Mouse (Mus musculus) limb, embryonic 12.5 days (tissue): ENCODE data around the gene Tnnt3. TPM values are rescaled to one million over a fixed set of nuclear protein-coding genes. Genes with fewer than 3 reads are reported as not detected.

Experiments
- ATAC-seq: fragments of 200-750 bp; cut with Nextera tagmentation; 2 replicates; pipeline ENCODE4 v1.8.0; 2017; ENCODE audit warnings: low read depth, moderate TSS enrichment; ENCODE audit not compliant: insufficient number of reproducible peaks, insufficient read depth, low FRiP score, low TSS enrichment
- H3K27ac ChIP-seq: fragments of 300-500 bp; sonication (generic); 2 replicates; pipeline ENCODE4 v1.5.1; 2016; ENCODE audit warnings: mild to moderate bottlenecking, moderate library complexity
- H3K27me3 ChIP-seq: fragments of 300-500 bp; sonication (generic); 2 replicates; pipeline ENCODE4 v1.6.1; 2016; ENCODE audit warnings: mild to moderate bottlenecking, moderate library complexity
- H3K36me3 ChIP-seq: fragments of 300-500 bp; sonication (generic); 2 replicates; pipeline ENCODE4 v1.6.1; 2016; ENCODE audit warnings: mild to moderate bottlenecking, moderate library complexity
- H3K4me1 ChIP-seq: fragments of 300-500 bp; sonication (generic); replicated peaks from 2 replicates; pipeline ENCODE4 v1.6.1; 2016
- H3K4me2 ChIP-seq: fragments of 300-500 bp; sonication (generic); 2 replicates; pipeline ENCODE4 v1.6.1; 2016; ENCODE audit warnings: mild to moderate bottlenecking, moderate library complexity
- H3K4me3 ChIP-seq: fragments of 300-500 bp; sonication (generic); replicated peaks from 2 replicates; pipeline ENCODE4 v1.5.1; 2016; ENCODE audit warnings: mild to moderate bottlenecking
- H3K9ac ChIP-seq: fragments of 300-500 bp; sonication (generic); replicated peaks from 2 replicates; pipeline ENCODE4 v1.6.1; 2016; ENCODE audit warnings: mild to moderate bottlenecking, moderate library complexity
- H3K9me3 ChIP-seq: fragments of 300-500 bp; sonication (generic); 2 replicates; pipeline ENCODE4 v1.6.1; 2016; ENCODE audit warnings: mild to moderate bottlenecking, moderate library complexity
- WGBS: fragments of 180-500 bp; shearing (Covaris S2); methylation state at CpG from one replicate; pipeline ENCODE4 v1.1.7; 2016; 5-methylcytosine and 5-hydroxymethylcytosine counted together
- polyA plus RNA-seq: library from polyadenylated mRNA; unstranded; fragments of >200 nt; fragmentation: Nextera tagmentation; extraction: Ambion mirVana; gene quantifications from 2 replicates; pipeline ENCODE4 v1.2.1, GENCODE M21; 2016

Tnnt3 gene
- polyA plus RNA-seq, 1 experiment from 2014 or later, result 14.3 TPM

DNA sequence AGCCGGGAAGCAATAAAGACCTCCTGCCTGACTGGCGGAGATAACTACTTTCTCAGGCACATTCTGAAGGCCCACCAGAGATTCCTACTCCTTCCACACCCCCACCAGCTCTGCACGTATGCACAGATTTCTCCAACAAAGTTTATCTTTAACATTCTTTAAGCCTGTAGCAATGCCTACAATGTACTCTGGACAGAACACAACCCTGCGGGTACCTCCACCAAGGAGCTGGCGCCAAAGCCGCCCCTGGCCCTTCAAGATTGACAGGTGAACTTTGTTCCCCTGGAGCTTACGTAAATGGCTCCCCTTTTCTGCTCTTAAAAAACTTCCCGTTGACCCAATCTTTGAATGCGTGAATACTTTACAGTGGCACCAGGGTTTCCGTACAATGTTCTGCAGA lies 30.7 kb downstream of the Tnnt3 start:
- no peak overlapping the region for H3K4me2 ChIP-seq
- H3K4me1 ChIP-seq, result peaks cover 76% of the 10 kb centered on the region
- H3K9ac ChIP-seq, result no peak overlapping the region
- peak overlapping the region; percentile 41; the same call in 1 of the 2 replicates for H3K27ac ChIP-seq
- no peak for ATAC-seq
- H3K4me3 ChIP-seq, result no peak overlapping the region
- no peaks in the 10 kb centered on the region for H3K36me3 ChIP-seq
- no peaks in the 10 kb centered on the region for H3K9me3 ChIP-seq
- no peaks in the 10 kb centered on the region for H3K27me3 ChIP-seq
- 59% methylated on average over 10 of the region's 10 CpGs for WGBS

DNA sequence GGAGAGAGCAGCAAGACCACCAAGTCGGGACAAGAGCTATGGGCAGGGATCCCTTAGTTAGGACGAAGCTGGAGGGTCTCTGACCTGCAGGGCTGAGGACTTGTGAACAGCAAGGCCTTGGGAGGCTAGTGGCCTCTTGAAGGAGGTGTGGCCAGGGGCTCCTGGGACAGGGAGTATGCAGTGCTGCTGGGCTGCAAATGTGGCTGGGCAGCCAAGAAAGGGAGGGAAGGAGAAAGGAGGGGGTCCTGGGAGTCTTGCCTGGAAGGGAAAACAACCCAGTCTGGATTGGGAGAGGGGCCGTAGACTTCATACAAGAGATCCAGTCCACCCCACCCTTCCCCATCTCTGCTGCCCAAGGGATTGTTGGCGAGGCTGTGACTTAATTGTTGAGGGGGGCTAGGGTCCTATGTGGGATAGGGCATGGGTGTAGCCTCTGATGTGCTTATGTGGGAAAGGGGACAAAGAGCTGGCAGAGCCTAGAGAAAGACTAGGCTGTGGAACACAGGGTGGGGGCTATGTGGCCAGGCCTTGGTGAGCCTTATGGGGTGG lies 33.4 kb downstream of the Tnnt3 start:
- peak overlapping the region; percentile 97 for H3K27ac ChIP-seq
- H3K9me3 ChIP-seq, result no peaks in the 10 kb centered on the region
- H3K4me3 ChIP-seq, result no peak overlapping the region
- H3K27me3 ChIP-seq, result no peaks in the 10 kb centered on the region
- peaks cover 69% of the 10 kb centered on the region for H3K4me1 ChIP-seq
- 70% methylated on average over 4 of the region's 4 CpGs for WGBS
- peak overlapping the region; percentile 67 for H3K4me2 ChIP-seq
- ATAC-seq, result 0 out of 2 replicates have a peak, but pooled peaks have one; percentile 3
- 0 out of 2 replicates have a peak overlapping the region, but pooled peaks have one; percentile 76 for H3K9ac ChIP-seq
- peaks cover 11% of the 10 kb centered on the region; the same call in 1 of the 2 replicates for H3K36me3 ChIP-seq

DNA sequence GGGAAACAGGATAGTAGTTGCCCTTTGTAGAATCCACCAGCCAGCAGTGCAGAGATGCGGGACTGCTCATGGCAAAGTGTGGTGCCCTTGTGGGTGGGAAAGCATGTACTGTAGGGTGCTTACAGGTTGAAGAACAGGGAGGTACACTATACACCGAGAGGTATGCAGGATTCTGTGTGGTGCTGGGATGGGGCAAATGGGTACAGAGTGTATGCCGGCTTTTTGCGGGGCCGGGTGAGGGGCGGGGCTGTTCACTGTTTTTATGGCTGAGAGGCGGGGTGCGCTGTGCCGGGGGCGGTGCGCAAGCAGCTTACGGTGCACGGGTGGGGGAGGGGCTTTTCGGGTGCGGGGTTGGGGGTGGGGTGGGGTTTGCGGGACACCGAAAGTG lies 34.0 kb downstream of the Tnnt3 start, which contains the start of gene Mrpl23:
Mrpl23 (plus strand) TSS at position 16 of the 388 bp plus-strand sequence.
- peaks cover 11% of the 10 kb centered on the region; the same call in 1 of the 2 replicates for H3K36me3 ChIP-seq
- H3K4me2 ChIP-seq, result peak within 1 kb of the TSS; percentile 67
- WGBS, result 6% methylated on average over 17 of the region's 17 CpGs
- H3K4me1 ChIP-seq, result peaks cover 71% of the 10 kb centered on the region
- H3K27ac ChIP-seq, result peak within 1 kb of the TSS; percentile 97
- no peaks in the 10 kb centered on the region for H3K27me3 ChIP-seq
- no peaks in the 10 kb centered on the region for H3K9me3 ChIP-seq
- H3K4me3 ChIP-seq, result peak within 1 kb of the TSS; percentile 61
- ATAC-seq, result peak; percentile 65
- peak within 1 kb of the TSS; percentile 76 for H3K9ac ChIP-seq

DNA sequence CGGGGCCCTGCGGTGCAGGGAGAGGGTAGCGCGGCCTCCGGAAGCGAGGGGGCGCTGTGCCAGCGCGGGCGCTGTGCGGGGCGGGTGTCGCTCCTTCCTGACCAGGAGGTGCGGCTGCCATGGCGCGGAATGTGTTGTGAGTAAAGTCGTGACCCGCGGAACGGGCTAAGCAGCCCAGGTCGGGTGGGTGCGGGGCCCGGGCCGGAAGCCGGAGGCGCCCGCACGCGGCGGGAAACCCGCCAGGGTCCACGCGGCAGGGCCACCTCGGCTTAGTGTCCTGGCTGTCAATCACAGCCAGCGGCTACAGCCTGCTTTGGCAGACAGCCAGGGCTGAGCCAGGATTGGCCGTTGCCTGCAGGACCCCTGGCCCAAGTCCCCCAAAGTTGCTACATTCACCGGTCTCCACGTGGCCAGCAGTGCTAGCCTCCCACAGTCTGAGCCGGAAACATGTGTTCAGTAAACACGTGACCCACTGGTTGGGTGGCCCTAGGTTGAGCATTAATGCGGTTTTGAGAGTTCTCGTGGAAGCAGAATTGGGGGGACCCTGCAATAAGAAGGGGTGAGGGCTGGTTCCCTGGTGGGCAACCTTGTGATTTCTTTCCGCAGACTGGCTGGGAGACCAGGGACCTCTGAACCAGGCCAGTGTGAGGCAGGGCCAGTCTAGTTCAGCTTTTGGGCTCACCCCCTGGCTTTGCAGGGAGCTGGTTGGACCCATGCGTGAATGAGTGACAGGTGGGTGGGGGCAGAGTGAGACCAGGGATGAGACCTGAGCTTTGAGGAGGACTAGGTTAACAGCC lies 34.6 kb downstream of the Tnnt3 start:
- peak; percentile 67 for ATAC-seq
- H3K4me3 ChIP-seq, result peak overlapping the region; percentile 61
- H3K9ac ChIP-seq, result peak overlapping the region; percentile 76
- no peaks in the 10 kb centered on the region for H3K27me3 ChIP-seq
- H3K4me1 ChIP-seq, result peaks cover 72% of the 10 kb centered on the region
- H3K27ac ChIP-seq, result peak overlapping the region; percentile 97
- under 1% methylated on average over 44 of the region's 44 CpGs for WGBS
- H3K4me2 ChIP-seq, result peak overlapping the region; percentile 67
- peaks cover 11% of the 10 kb centered on the region; the same call in 1 of the 2 replicates for H3K36me3 ChIP-seq
- H3K9me3 ChIP-seq, result no peaks in the 10 kb centered on the region

DNA sequence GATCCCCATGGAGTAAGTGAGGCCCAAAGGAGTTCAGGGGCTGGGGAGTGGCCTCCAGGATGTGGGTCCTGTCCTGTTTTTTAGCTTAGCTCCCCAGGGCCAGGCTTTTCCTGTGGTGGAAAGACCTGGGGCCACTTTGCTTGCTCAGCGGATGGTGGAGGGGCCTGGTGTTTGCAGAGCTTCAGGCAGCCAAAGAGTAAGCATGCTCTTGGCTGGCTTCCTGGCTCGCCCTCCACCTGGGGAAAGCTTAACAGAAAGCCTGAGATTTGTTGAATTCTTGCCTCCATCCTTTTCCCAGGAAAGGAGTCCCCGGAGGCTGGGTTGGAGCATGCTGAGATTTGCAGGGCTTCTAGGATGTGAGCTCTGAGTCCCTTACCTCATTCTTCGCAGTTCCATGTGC lies 36.5 kb downstream of the Tnnt3 start:
- Histone ChIP-seq H3K4me3 (no peak overlapping the region), H3K9ac (no peak overlapping the region; the same call in 1 of the 2 replicates), H3K4me2 (no peak overlapping the region), H3K4me1 (peaks cover 74% of the 10 kb centered on the region), H3K9me3 (no peaks in the 10 kb centered on the region), H3K27me3 (no peaks in the 10 kb centered on the region), H3K36me3 (peaks cover 11% of the 10 kb centered on the region; the same call in 1 of the 2 replicates), H3K27ac (peak overlapping the region; percentile 97)
- ATAC-seq, result no peak
- 72% methylated on average over 4 of the region's 4 CpGs for WGBS

DNA sequence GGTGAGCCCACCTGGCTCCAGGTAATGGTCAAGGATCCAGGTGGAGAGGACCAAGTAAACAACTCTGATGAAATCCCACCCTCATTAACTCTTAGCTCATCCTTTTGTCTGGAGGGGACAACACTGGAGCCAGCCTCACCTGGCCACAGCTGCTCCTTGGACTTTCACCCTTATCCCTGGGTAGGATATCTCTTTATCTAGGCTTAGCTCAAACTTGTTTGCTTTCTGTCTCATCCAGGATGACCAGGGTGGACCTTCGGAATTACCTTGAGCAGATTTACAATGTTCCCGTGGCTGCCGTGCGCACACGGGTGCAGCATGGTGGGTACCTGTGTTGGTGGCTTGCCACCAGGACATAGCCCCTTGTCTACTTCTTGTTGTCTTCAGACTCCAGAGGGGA lies 37.2 kb downstream of the Tnnt3 start:
- H3K4me3 ChIP-seq, result no peak overlapping the region
- H3K36me3 ChIP-seq, result peaks cover 13% of the 10 kb centered on the region; the same call in 1 of the 2 replicates
- H3K4me2 ChIP-seq, result no peak overlapping the region
- no peak overlapping the region for H3K9ac ChIP-seq
- H3K27me3 ChIP-seq, result no peaks in the 10 kb centered on the region
- over 99% methylated on average over 5 of the region's 5 CpGs for WGBS
- no peaks in the 10 kb centered on the region for H3K9me3 ChIP-seq
- H3K27ac ChIP-seq, result peak overlapping the region; percentile 97
- no peak for ATAC-seq
- peaks cover 79% of the 10 kb centered on the region for H3K4me1 ChIP-seq

DNA sequence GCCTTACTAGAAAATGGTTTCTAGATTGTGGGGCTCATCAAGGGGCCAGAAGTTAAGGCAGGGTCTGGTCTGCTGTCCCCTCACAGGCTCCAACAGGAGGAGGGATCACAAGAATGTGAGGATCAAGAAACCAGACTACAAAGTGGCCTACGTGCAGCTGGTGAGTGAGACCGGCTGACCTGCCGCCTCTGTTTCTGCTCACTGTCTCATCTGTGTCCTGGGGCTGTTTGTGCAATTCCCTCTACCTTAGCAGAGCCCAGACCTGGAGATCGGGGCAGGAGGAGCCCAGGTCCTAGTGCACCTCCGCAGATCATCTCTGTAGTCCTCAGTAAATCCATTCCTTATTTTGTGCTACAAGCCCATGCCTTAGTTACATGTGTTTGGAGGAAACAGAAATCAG lies 38.5 kb downstream of the Tnnt3 start:
- Histone ChIP-seq H3K27me3 (no peaks in the 10 kb centered on the region), H3K27ac (peak overlapping the region; percentile 96), H3K4me2 (peak overlapping the region; percentile 23; the same call in 1 of the 2 replicates), H3K9me3 (no peaks in the 10 kb centered on the region), H3K36me3 (peaks cover 20% of the 10 kb centered on the region; the same call in 1 of the 2 replicates), H3K4me3 (0 out of 2 replicates have a peak overlapping the region, but pooled peaks have one; percentile 7), H3K9ac (no peak overlapping the region), H3K4me1 (peaks cover 85% of the 10 kb centered on the region)
- 24% methylated on average over 5 of the region's 5 CpGs for WGBS
- ATAC-seq, result no peak

- H3K36me3 ChIP-seq, result peaks cover 20% of the 10 kb centered on the region; the same call in 1 of the 2 replicates
- H3K9ac ChIP-seq, result peak overlapping the region; percentile 40; the same call in 1 of the 2 replicates
- H3K27ac ChIP-seq, result peak overlapping the region; percentile 96
- H3K4me2 ChIP-seq, result peak overlapping the region; percentile 23
- peak overlapping the region; percentile 7; the same call in 1 of the 2 replicates for H3K4me3 ChIP-seq
- H3K4me1 ChIP-seq, result peaks cover 85% of the 10 kb centered on the region
- peak; percentile 49 for ATAC-seq
- 2% methylated on average over 6 of the region's 6 CpGs for WGBS
- H3K27me3 ChIP-seq, result no peaks in the 10 kb centered on the region
- no peaks in the 10 kb centered on the region for H3K9me3 ChIP-seq
Measured at GRCm38 (mm10) chr7:142537879-142538278, 39.2 kb downstream of the Tnnt3 start.

GRCm38 (mm10) chr7:142538291-142538690 lies 39.7 kb downstream of the Tnnt3 start:
- WGBS, result 7% methylated on average over 4 of the region's 4 CpGs
- Histone ChIP-seq H3K4me3 (no peak overlapping the region), H3K27ac (peak overlapping the region; percentile 96), H3K36me3 (peaks cover 20% of the 10 kb centered on the region; the same call in 1 of the 2 replicates), H3K4me2 (peak overlapping the region; percentile 23), H3K4me1 (peaks cover 86% of the 10 kb centered on the region), H3K9me3 (no peaks in the 10 kb centered on the region), H3K27me3 (no peaks in the 10 kb centered on the region), H3K9ac (peak overlapping the region; percentile 13)
- ATAC-seq, result peak; percentile 12

- no peak overlapping the region for H3K4me3 ChIP-seq
- H3K27me3 ChIP-seq, result no peaks in the 10 kb centered on the region
- H3K9me3 ChIP-seq, result no peaks in the 10 kb centered on the region
- H3K4me2 ChIP-seq, result peak overlapping the region; percentile 23
- peak overlapping the region; percentile 13 for H3K9ac ChIP-seq
- 5% methylated on average over 6 of the region's 6 CpGs for WGBS
- no peak for ATAC-seq
- peaks cover 20% of the 10 kb centered on the region; the same call in 1 of the 2 replicates for H3K36me3 ChIP-seq
- H3K4me1 ChIP-seq, result peaks cover 86% of the 10 kb centered on the region
- H3K27ac ChIP-seq, result peak overlapping the region; percentile 96
Measured at GRCm38 (mm10) chr7:142538766-142539165, 40.1 kb downstream of the Tnnt3 start.

GRCm38 (mm10) chr7:142539828-142540227 lies 41.2 kb downstream of the Tnnt3 start:
- Histone ChIP-seq H3K9me3 (no peaks in the 10 kb centered on the region), H3K4me1 (peaks cover 86% of the 10 kb centered on the region), H3K36me3 (peaks cover 23% of the 10 kb centered on the region; the same call in 1 of the 2 replicates), H3K27me3 (no peaks in the 10 kb centered on the region), H3K27ac (peak overlapping the region; percentile 96), H3K4me3 (no peak overlapping the region), H3K4me2 (no peak overlapping the region), H3K9ac (no peak overlapping the region)
- no peak for ATAC-seq
- 19% methylated on average over 8 of the region's 8 CpGs for WGBS
